Mouse (Mus musculus): ENCODE data around the gene Gng11. TPM values are rescaled to one million over a fixed set of nuclear protein-coding genes. Genes with fewer than 3 reads are reported as not detected.

Gene Gng11
- not detected in 2 replicates for total RNA-seq (2012; rRNA removed)
- polyA plus RNA-seq (2012; ENCODE audit: insufficient read depth in 1 of 2, insufficient read length in 2 of 2, low read depth in 1 of 2, low replicate concordance in 2 of 2, missing spikeins in 1 of 2): not detected

DNA sequence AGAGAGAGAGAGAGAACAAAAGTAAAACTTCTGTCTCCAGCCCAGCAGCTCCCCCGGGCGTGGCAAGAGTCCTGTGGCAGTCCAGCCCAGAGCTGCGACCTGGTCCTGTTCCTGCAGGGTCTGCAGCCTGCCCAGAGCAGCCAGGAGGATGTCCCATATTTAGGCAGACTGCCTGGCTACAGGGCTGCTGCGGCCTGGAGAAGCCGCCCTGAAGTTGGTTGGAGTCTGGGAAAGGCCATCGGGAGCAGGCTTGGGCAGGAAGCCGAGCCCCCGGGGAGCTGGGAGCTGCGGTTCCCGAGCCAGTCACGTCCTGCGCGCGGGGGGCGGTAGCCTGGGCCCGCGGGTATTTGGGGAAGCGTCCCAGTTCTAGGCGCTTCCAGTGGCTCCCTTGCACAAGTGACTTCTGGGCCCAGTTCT is at the start of gene Gng11:
Gng11 (plus strand) TSS at position 15 of the 417 bp plus-strand sequence.
- Histone ChIP-seq H3K4me3 (ENCODE audit: control insufficient read depth in 1 of 2, insufficient read depth in 1 of 2, low read depth in 2 of 2, low read length in 2 of 2) (no peak within 1 kb of the TSS), H3K79me2 (ENCODE audit: control insufficient read depth, insufficient read depth, low read length, poor library complexity) (no peaks in the 10 kb centered on the region), H3K27me3 (ENCODE audit: control insufficient read depth in 1 of 2, insufficient read depth in 2 of 2, low read length in 2 of 2) (peaks cover 0 to 2% of the 10 kb centered on the region in 2 experiments; a peak in 2 of 4 replicates), H3K9me3 (replicated peaks; ENCODE audit: insufficient read depth, low read length) (no peaks in the 10 kb centered on the region), H3K27ac (ENCODE audit: control insufficient read depth, low read depth, low read length) (no peak within 1 kb of the TSS), H3K9ac (ENCODE audit: control insufficient read depth, low read depth, low read length, poor library complexity, severe bottlenecking) (no peak within 1 kb of the TSS), H3K36me3 (ENCODE audit: control insufficient read depth in 1 of 2, insufficient read depth in 2 of 2, low read length in 2 of 2) (no peaks in the 10 kb centered on the region), H3K4me1 (ENCODE audit: control insufficient read depth in 1 of 2, insufficient read depth in 2 of 2, low read length in 2 of 2) (no peaks in the 10 kb centered on the region)
- no peak for TF ChIP-seq GABPA (IDR thresholded peaks at IDR 0.05; ENCODE audit: low read depth, low read length)
- TF ChIP-seq TCF12 (IDR thresholded peaks at IDR 0.05; ENCODE audit: low read depth, low read length): no peak
- no peak for TF ChIP-seq POLR2AphosphoS2 (IDR thresholded peaks at IDR 0.05; ENCODE audit: low read length)
- no peak for TF ChIP-seq MYB (IDR thresholded peaks at IDR 0.05; ENCODE audit: low read depth, low read length)
- no peak for TF ChIP-seq POLR2AphosphoS5 (IDR thresholded peaks at IDR 0.05; ENCODE audit: borderline replicate concordance, low read depth, low read length)
- TF ChIP-seq USF2 (IDR thresholded peaks at IDR 0.05; ENCODE audit: borderline replicate concordance in 1 of 2, insufficient read depth in 1 of 2, low read depth in 1 of 2, low read length in 2 of 2): no peak
- TF ChIP-seq MYC (IDR thresholded peaks at IDR 0.05; ENCODE audit: low read depth, low read length): no peak
- TF ChIP-seq NELFE (IDR thresholded peaks at IDR 0.05; ENCODE audit: low read depth, low read length): no peak
- TF ChIP-seq ZMIZ1 (IDR thresholded peaks at IDR 0.05; ENCODE audit: low read depth, low read length): no peak
- no peak for TF ChIP-seq E2F4 (IDR thresholded peaks at IDR 0.05; ENCODE audit: borderline replicate concordance, low read depth, low read length)
- no peak for DNase-seq (ENCODE audit: low read depth, low spot score)

DNA sequence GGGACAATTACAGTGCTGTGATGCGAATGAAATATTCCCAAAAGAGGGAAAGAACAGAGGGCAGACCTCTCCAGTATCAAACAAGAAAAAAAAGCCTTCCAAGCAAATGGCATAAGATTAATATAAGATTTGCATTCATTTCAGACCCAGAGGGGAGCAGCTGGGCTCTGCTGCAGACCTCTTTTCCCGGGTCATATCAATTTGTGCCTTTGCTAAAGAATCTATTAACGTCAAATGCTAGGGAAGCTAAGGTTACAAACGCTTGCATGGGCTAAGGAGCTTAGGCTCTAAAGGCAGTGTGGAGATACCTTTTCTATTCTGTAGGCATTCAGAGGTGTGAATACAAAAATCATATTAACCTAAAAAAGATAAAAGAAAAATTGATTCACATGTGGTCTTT is 48.7 kb upstream of the Gng11 start:
- no peaks in the 10 kb centered on the region for H3K9me3 ChIP-seq (replicated peaks; ENCODE audit: insufficient read depth, low read length)
- H3K27ac ChIP-seq (ENCODE audit: control insufficient read depth, low read depth, low read length): no peak overlapping the region
- no peaks in the 10 kb centered on the region for H3K4me1 ChIP-seq (ENCODE audit: control insufficient read depth in 1 of 2, insufficient read depth in 2 of 2, low read length in 2 of 2)
- no peaks in the 10 kb centered on the region for H3K79me2 ChIP-seq (ENCODE audit: control insufficient read depth, insufficient read depth, low read length, poor library complexity)
- no peak overlapping the region for H3K4me3 ChIP-seq (ENCODE audit: control insufficient read depth in 1 of 2, insufficient read depth in 1 of 2, low read depth in 2 of 2, low read length in 2 of 2)
- no peaks in the 10 kb centered on the region; a peak in 1 of 4 replicates for H3K27me3 ChIP-seq (ENCODE audit: control insufficient read depth in 1 of 2, insufficient read depth in 2 of 2, low read length in 2 of 2)
- no peak for TF ChIP-seq USF2 (IDR thresholded peaks at IDR 0.05; ENCODE audit: borderline replicate concordance in 1 of 2, insufficient read depth in 1 of 2, low read depth in 1 of 2, low read length in 2 of 2)
- no peak for TF ChIP-seq CHD1 (IDR thresholded peaks at IDR 0.05; ENCODE audit: low read depth, low read length)
- no peak for TF ChIP-seq HCFC1 (IDR thresholded peaks at IDR 0.05; ENCODE audit: low read depth, low read length)
- TF ChIP-seq BHLHE40 (IDR thresholded peaks at IDR 0.05; ENCODE audit: borderline replicate concordance, low read depth, low read length): no peak
- no peak for TF ChIP-seq KAT2A (conservative IDR thresholded peaks at IDR 0.05; ENCODE audit: low read depth, low read length)
- TF ChIP-seq SIN3A (IDR thresholded peaks at IDR 0.05; ENCODE audit: low read length): no peak
- no peak for TF ChIP-seq TCF12 (IDR thresholded peaks at IDR 0.05; ENCODE audit: low read depth, low read length)
- no peaks in the 10 kb centered on the region for H3K36me3 ChIP-seq (ENCODE audit: control insufficient read depth in 1 of 2, insufficient read depth in 2 of 2, low read length in 2 of 2)
- H3K9ac ChIP-seq (ENCODE audit: control insufficient read depth, low read depth, low read length, poor library complexity, severe bottlenecking): no peak overlapping the region
- no peak for DNase-seq (ENCODE audit: low read depth, low spot score)
